Mouse (Mus musculus) midbrain, embryonic 12.5 days (tissue): ENCODE data around the gene Akr1c13. TPM values are rescaled to one million over a fixed set of nuclear protein-coding genes. Genes with fewer than 3 reads are reported as not detected.

Experiments used
- polyA plus RNA-seq: library from polyadenylated mRNA; unstranded; fragments of >200 nt; fragmentation: Nextera tagmentation; extraction: Ambion mirVana; gene quantifications from 2 replicates; pipeline ENCODE4 v1.2.1, GENCODE M21; 2016

Akr1c13 gene
- polyA plus RNA-seq, 1 experiment from 2014 or later = 0.19 TPM

Other genes with a start within 250 kb of the Akr1c13 start
- gene Ucn3, start 245.8 kb upstream of the Akr1c13 start, polyA plus RNA-seq = not detected in 2 replicates
- gene Akr1c14, start 142.1 kb upstream of the Akr1c13 start, polyA plus RNA-seq = 0.14 and 0.38 TPM in 2 replicates
- gene Akr1c18, start 40.5 kb upstream of the Akr1c13 start, polyA plus RNA-seq = not detected in 2 replicates
- 0.48 and 1.1 TPM in 2 replicates for gene Akr1c19, start 37.5 kb downstream of the Akr1c13 start, polyA plus RNA-seq
- 0.37 TPM in 1 of 2 replicates, not detected in the other for gene Akr1c12, start 88.3 kb downstream of the Akr1c13 start, polyA plus RNA-seq
- gene Akr1c6, start 243.2 kb downstream of the Akr1c13 start, polyA plus RNA-seq = not detected in 2 replicates